Mouse (Mus musculus) embryonic fibroblast, embryonic 13.5 days (primary cell): ENCODE data around the gene Zic5.

Experiments
- CTCF ChIP-seq: IDR thresholded peaks from 2 replicates; pipeline ENCODE4 v1.5.1; 2011; ENCODE audit warnings: mild to moderate bottlenecking, control low read depth, low read length, moderate library complexity, borderline replicate concordance; ENCODE audit not compliant: insufficient read depth
- POLR2A ChIP-seq: IDR thresholded peaks from 2 replicates; pipeline ENCODE4 v1.6.1; 2011; ENCODE audit warnings: low read depth, mild to moderate bottlenecking, control low read depth, low read length, moderate library complexity

GRCm38 (mm10) chr14:122461966-122462365 lies 3.5 kb downstream of the Zic5 start:
- TF ChIP-seq CTCF (no peak), POLR2A (no peak)
